Mouse (Mus musculus) monocyte, adult 5-6 weeks (primary cell): ENCODE data around the gene Stxbp1. TPM values are rescaled to one million over a fixed set of nuclear protein-coding genes. Genes with fewer than 3 reads are reported as not detected.
A peak's percentile ranks its signal among the peaks of the same experiment; 100 is the strongest.

Source experiments
- ATAC-seq: fragments of 153-309, 156-312 bp; replicated peaks from 2 replicates; pipeline ENCODE4 v1.8.0; 2017; ENCODE audit warnings: mild to moderate bottlenecking; ENCODE audit not compliant: low TSS enrichment, insufficient number of reproducible peaks, severe bottlenecking, poor library complexity, low FRiP score
- total RNA-seq: library from RNA; stranded (forward); fragments of 200-1000, 200-491, 200-594 nt; gene quantifications from 3 replicates; pipeline ENCODE4 v1.2.3, GENCODE M21; 2017

Gene Stxbp1
- total RNA-seq, 1 experiment from 2014 or later = 1.1 TPM

- no peak for ATAC-seq
Measured at GRCm38 (mm10) chr2:32816946-32817581, 30.0 kb downstream of the Stxbp1 start.

- ATAC-seq = no peak
Measured at GRCm38 (mm10) chr2:32816497-32816896, 30.5 kb downstream of the Stxbp1 start.

GRCm38 (mm10) chr2:32811959-32812358, 35.1 kb downstream of the Stxbp1 start:
- ATAC-seq = no peak

GRCm38 (mm10) chr2:32808816-32809566, 38.1 kb downstream of the Stxbp1 start:
- ATAC-seq = no peak

GRCm38 (mm10) chr2:32798251-32798962, 48.6 kb downstream of the Stxbp1 start:
- no peak for ATAC-seq

- ATAC-seq = no peak
Measured at GRCm38 (mm10) chr2:32795748-32796418, 51.2 kb downstream of the Stxbp1 start.

- no peak for ATAC-seq
Measured at GRCm38 (mm10) chr2:32791297-32791696, 55.7 kb downstream of the Stxbp1 start.

- ATAC-seq = no peak
Measured at GRCm38 (mm10) chr2:32788581-32788980, 58.5 kb downstream of the Stxbp1 start.

- ATAC-seq = no peak
Measured at GRCm38 (mm10) chr2:32787176-32787575, 59.9 kb downstream of the Stxbp1 start.

- ATAC-seq = no peak
Measured at GRCm38 (mm10) chr2:32784048-32784681, 62.9 kb downstream of the Stxbp1 start, which contains the start of gene Cfap157. Gene Cfap157 (minus strand): TSS chr2:32784428.

GRCm38 (mm10) chr2:32781710-32782109, 65.3 kb downstream of the Stxbp1 start:
- no peak for ATAC-seq

GRCm38 (mm10) chr2:32779714-32780113, 67.3 kb downstream of the Stxbp1 start:
- ATAC-seq = no peak

- ATAC-seq = no peak
Measured at GRCm38 (mm10) chr2:32779131-32779530, 67.9 kb downstream of the Stxbp1 start.

- ATAC-seq = no peak
Measured at GRCm38 (mm10) chr2:32778081-32778480, 69.0 kb downstream of the Stxbp1 start.

GRCm38 (mm10) chr2:32776192-32776591, 70.9 kb downstream of the Stxbp1 start:
- ATAC-seq = no peak

GRCm38 (mm10) chr2:32775359-32776074, 71.5 kb downstream of the Stxbp1 start, which contains the start of the genes Ttc16 and Ptrh1:
Gene Ttc16 (minus strand): TSS chr2:32775633.
Gene Ptrh1 (plus strand): TSS chr2:32775786.
- ATAC-seq = peak; percentile 92

GRCm38 (mm10) chr2:32772626-32773279, 74.3 kb downstream of the Stxbp1 start:
- no peak for ATAC-seq
